Mouse (Mus musculus) lung, postnatal 36 days (tissue): Measurements from ENCODE around the gene Chil4.
A peak's percentile ranks its signal among the peaks of the same experiment; 100 is the strongest.
"Not testable (repeated sequence)": the region's sequence is repeated elsewhere in the genome, so short reads cannot be mapped to it uniquely, and the experiment has no call there.

Experiments used
- DNase-seq: peaks from one replicate; pipeline ENCODE4 v3.0.0; 2022; ENCODE audit warnings: mixed read lengths

Chil4 gene

DNA sequence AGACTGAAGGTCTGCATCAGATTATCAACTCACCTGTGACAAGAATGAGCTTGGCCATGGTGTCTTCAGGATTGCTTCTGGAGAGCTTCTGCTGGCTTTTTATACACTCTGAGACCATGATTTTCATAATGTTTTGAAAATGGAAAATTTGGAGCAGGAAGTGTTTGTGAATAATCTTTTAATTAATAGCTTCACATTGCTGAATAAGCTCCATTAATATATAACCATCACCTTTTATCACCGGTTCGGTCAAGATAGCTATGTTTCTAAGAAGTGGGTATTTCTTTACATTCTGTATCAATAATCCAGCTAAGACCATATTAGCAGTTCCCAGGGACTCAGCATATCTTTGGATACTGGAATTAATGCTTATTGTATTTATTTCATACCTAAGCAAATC, at the start of gene Chil4:
TSS of gene Chil4 (minus strand) at position 101 of the 400 bp plus-strand sequence.
- DNase-seq = no peak

DNA sequence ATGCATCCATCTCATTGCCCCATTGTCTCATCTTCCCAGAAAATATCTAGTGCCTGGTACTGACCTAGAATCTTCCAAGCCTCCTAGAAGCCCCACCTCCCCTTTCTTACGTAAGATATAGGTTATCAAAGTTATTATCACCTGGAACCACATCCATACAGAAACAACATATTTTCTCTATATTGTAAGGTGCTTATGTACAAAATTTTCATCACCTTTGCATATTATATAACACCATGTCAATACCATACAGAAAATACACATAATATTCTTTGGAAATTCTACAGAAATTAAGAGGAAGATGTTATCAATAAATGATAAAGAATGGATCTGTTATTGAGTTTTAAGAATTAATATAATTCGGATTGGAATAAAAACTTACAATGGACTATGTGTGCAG, 46.5 kb upstream of the Chil4 start:
- no peak for DNase-seq

GRCm38 (mm10) chr3:106264854-106265253, 45.5 kb upstream of the Chil4 start:
- DNase-seq = no peak

DNA sequence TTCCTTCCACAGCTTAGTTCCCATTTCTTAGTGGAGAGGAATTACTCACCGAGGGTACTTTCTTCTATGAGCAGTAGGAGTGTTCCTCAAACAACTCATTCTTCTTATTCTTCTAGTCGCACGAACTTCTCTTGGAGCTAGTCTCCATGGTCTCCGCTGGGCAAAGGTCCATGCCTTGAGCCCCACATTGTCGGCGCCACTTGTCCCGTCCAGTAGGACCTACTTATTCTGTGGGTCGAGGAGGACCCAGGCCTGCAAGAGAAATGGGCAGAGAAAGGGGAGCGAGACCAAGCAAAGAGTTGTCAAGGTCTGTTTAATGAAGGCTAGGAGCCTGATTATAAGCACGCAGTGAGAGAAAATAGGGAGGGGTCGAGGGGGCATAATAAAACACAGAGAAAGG, 37.8 kb upstream of the Chil4 start:
- DNase-seq = not testable (repeated sequence)

DNA sequence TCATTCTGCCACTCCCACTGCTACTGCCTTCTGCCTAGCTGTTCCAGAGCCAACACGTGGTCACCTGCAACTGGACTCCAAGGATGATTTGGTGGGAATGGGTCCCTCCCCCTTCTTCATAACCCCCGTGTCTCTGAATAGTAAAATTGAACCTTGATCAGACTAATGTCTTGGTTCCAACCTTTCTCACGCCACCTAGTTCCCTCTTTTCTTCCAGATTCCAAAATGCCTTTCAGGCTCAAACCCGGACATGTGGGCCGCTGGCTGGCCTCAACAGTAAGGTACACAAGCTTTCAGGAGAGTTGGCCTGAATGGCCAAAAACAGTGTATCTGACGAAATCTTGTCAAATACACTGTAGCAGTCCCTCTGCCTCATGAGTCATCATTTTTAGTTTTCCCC, 33.4 kb upstream of the Chil4 start:
- no peak for DNase-seq

GRCm38 (mm10) chr3:106250763-106251399, 31.6 kb upstream of the Chil4 start:
- DNase-seq = not testable (repeated sequence)

DNA sequence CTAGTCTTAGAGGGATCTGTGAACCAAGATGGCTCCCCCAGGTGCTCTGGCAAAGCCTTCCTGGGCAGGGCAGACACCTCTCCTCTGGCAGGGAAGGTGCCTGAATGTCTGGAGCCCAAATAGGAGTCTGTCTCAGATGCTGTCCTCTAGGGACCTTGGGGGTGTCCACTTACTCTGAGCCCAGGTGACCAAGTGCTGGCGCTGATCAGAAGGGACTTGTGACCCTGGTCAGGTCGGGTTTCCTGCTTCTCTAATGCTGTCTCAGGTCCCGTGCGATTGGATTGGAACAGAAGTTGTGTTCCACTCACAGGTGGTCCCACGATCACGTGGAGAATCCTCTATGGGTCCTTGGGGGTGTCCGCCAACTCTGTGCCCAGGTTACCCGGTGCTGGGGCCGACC, 28.1 kb upstream of the Chil4 start:
- not testable (repeated sequence) for DNase-seq

DNA sequence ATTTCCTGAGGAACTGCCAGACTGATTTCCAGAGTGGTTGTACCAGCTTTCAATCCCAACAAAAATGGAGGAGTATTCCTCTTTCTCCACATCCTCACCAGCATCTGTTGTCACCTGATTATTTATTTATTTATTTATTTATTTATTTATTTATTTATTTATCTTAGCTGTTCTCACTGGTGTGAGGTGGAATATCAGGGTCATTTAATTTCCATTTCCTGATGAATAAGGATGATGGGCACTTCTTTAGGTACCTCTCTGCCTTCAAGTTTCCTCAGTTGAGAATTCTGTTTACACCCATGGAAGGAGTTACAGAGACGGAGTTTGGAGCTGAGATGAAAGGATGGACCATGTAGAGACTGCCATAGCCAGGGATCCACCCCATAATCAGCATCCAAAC, 20.9 kb upstream of the Chil4 start:
- not testable (repeated sequence) for DNase-seq

DNA sequence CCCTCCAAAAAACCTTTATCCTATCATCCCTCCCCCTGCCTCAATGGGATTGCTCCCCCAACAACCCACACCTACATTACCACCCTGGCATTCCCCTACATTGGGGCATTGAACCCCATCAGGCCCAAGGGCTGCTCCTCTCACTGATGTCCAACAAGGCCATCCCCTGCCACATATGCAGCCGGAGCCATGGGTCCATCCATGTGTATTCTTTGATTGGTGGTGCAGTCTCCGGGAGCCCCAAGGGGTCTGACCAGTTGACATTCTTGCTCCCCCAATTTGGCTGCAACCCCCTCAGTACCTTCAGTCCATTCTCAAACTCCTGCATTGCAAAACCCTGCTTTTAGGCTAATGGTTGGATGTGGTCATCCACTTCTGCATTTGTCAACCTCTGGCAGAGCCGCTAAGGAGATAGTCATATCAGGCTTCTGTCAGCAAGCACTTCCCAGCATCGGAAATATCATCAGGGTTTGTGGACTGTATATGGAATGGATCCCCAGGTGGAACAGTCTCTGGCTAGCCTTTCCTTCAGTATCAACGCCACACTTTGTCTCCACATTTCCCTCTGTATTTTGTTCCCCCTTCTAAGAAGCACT, 20.0 kb upstream of the Chil4 start:
- no peak for DNase-seq

DNA sequence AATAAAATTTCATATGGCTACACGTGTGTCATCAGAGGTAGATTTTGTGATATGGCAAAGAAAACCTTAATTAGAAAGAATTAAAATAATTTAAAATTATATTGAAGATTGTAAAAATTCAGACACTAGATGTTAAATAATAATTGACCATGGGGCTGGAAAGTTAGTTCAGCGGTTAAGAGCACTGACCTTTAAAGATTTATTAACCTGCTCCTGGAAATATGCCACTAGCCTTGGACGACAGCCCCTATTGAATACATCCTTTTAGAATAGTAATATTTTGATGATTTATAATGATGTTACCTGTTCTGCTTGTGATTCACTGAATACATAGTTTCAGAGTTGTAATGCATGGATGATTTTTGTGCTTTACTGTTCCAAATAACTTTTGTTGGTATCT, 4.1 kb upstream of the Chil4 start:
- DNase-seq = not testable (repeated sequence)

GRCm38 (mm10) chr3:106221625-106222265, 2.4 kb upstream of the Chil4 start:
- DNase-seq = peak; percentile 9

- DNase-seq = not testable (repeated sequence)
Observed at GRCm38 (mm10) chr3:106218284-106218954, 888 bp downstream of the Chil4 start.

DNA sequence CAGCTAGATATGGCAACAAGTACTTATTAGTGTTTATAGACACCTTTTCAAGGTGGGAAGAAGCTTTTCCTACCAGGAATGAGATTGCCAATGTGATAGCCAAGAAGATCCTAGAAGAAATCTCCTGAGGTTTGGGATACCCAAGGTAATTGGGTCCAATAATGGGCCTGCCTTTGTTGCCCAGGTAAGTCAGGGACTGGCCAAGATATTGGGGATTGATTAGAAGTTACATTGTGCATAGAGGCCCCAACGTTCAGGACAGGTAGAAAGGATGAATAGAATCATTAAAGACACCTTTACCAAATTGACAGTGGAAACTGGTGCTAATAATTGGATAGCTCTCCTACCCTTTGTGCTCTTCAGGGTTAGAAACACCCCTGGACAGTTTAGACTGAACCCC, 21.3 kb downstream of the Chil4 start:
- not testable (repeated sequence) for DNase-seq

DNA sequence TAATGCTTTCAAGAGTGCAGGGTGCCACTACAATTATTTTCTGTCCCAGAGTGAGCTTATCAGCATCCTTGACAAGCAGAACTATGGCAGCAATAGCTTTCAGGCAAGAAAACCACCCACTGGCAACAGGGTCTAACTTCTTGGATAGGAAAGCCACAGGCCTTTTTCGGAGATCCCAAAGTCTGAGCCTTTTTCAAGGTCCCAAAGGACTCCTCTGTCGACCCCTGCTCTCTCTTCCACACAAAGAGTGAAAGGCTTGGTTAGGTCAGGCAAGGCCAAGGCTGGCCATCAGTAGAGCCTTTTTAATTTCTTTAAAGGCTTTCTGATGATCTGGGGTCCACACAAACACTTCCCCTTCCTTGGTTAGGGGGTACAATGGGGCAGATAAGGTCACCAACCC, 22.1 kb downstream of the Chil4 start:
- not testable (repeated sequence) for DNase-seq

DNA sequence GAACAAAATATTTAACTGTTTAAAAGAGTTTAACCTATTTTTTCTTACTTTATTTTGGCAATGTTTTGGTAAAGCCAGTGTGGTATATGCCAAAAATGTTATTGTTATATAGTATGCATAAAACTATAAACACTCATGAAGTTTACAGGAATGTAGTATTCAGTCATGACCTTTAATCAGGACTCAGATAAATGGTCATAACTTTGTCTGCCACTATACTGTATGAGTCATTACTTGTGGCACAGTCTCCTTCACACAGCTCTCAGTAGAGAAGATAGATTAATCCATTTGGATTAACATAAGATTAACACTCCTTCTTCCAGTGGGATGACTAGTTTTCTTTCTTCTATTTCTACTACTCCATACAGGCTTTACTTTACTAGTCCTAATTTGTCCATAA, 23.0 kb downstream of the Chil4 start:
- DNase-seq = no peak

DNA sequence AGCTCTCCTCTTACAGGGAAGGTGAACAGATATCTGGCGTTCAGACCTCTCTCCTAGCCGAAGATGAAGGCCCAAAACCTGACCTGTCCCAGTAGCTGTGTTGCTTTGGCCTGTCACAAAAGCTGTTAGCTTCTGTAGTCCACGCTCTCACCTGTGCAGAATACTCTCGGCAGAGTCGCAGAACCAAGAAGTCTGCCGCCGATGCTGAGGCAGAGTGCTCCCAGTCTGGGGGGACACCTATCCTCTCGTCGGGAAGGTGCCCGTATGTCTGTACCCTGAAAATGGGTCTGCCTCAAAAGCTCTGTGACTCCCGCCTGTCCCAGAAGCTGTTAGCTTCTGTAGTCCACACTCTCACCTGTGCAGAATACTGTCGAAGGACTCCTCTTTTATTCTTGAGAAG, 23.8 kb downstream of the Chil4 start:
- no peak for DNase-seq

DNA sequence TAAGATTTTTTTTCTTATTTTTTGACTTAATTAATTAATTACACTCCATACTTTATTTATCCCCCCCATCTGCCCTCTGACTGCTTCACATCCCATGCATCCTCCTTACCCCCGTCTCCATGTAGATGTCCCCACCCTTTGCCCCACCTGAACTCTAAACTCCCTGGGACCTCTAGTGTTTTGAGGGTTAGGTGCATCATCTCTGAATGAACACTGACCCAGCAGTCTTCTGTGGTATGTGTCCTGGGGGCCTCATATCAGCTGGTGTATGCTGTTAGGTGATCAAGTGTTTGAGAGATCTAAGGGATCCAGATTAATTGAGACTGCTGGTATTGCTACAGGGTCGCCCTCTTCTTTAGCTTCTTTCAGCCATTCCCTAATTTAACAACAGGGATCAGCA, 31.3 kb downstream of the Chil4 start:
- no peak for DNase-seq

DNA sequence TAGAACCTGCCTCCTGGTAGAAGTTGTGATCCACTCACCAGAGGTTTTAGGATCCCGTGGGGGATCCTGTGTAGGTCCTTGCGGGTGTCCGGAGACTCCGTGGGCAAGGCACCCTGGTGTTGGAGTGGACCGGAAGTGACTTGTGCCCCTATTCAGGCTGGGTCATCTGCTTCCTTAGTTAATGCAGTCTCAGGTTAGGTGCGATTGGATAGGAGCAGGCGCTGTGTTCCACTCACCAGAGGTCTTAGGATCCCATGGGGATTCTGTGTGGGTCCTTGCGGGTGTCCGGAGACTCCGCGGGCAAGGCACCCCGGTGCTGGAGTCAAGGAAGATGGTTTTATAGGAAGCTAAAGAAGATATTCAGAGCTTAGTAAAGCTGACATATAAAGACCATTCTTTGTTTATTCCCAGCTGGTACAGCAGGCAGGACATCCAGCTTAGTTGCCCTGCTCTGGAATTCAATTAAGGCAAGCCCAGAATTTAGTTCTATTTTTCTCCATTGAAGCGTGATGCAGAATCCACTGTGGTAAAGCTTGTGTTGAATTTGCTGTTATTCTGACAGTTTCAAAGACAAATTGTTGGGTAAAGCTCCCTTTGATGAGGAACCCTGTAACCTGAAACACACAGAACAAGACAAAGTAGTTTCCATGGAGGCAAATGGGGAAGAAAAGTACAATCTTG, 41.7 kb downstream of the Chil4 start:
- DNase-seq = no peak

DNA sequence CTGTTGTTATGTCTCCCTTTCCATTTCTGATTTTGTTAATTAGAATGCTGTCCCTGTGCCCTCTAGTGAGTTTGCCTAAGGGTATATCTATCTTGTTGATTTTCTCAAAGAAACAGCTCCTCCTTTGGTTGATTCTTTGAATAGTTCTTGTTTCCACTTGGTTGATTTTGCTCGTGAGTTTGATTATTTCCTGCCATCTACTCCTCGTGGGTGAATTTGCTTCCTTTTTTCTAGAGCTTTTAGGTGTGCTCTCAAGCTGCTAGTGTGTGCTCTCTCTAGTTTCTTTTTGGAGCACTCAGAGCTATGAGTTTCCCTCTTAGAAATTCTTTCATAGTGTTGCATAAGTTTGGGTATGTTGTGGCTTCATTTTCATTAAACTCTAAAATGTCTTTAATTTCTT, 44.3 kb downstream of the Chil4 start:
- not testable (repeated sequence) for DNase-seq

DNA sequence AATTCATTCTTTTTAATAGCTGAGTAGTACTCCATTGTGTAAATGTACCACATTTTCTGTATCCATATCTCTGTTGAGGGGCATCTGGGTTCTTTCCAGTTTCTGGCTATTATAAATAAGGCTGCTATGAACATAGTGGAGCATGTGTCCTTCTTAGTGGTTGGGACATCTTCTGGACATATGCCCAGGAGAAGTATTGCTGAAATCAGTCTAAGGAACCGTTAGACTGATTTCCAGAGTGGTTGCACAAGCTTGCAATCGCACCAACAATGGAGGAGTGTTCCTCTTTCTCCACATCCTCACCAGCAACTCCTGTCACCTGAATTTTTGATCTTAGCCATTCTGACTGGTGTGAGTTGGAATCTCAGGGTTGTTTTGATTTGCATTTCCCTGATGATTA, 46.8 kb downstream of the Chil4 start:
- DNase-seq = peak; percentile 77

GRCm38 (mm10) chr3:106171135-106171731, 48.1 kb downstream of the Chil4 start:
- DNase-seq = peak; percentile 21

DNA sequence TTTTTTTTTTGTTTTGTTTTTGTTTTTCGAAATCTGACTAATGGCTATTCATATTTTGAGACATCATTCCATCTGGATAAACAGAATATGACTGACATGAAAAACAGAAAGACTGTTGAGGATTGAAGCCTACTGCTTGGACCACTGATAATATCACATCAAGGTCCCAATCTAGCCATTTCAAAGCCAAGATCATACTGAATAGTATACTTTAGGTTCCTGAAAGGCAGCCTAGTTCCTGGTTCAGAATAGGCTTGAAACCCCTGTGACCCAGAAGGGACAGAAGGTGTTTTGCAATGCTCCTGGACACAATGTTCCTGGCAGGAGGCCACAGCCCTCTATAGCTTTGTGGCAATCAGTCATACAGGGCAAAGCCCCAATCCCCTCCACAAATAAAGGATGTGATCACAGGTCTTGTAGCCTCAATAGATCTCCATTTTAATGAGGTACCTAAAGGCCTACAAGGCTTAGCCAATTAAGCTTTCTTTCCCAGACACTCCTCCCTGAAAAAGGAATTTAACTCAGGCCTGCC, 48.7 kb downstream of the Chil4 start:
- DNase-seq = peak; percentile 88

DNA sequence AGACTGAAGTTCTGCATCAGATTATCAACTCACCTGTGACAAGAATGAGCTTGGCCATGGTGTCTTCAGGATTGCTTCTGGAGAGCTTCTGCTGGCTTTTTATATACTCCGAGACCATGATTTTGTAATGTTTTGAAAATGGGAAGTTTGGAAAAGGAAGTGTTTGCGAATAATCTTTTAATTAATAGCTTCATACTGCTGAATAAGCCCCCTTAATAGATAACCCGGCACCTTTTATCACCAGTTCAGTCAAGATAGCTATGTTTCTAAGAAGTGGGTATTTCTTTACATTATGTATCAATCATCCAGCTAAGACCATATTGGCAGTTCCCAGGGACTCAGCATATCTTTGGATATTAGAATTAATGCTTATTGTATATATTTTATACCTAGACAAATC, 51.8 kb downstream of the Chil4 start, which contains the start of gene Chil3:
TSS of gene Chil3 (minus strand) at position 101 of the 400 bp plus-strand sequence.
- DNase-seq = no peak
